Mouse (Mus musculus) E14TG2a.4 (cell line): ENCODE measurements at regions not wholly inside any gene's neighbourhood (a gene's known extent, or its start where the extent isn't known, plus 50 kb on each side); places are given as distances from the start of the nearest gene placed in this dataset.

ENCODE experiments used
- CTCF ChIP-seq: conservative IDR thresholded peaks from 2 replicates; pipeline ENCODE4 v1.5.1; 2014; ENCODE audit warnings: low read length
- NANOG ChIP-seq: IDR thresholded peaks from 2 replicates; pipeline ENCODE4 v1.6.1; 2014; ENCODE audit warnings: borderline replicate concordance, low read length, mixed read lengths
- POU5F1 ChIP-seq: IDR thresholded peaks from 2 replicates; pipeline ENCODE4 v1.6.1; 2014; ENCODE audit warnings: low read length, borderline replicate concordance

- TF ChIP-seq CTCF (no peak), POU5F1 (no peak), NANOG (no peak)
Measured at GRCm38 (mm10) chr2:148210813-148211212, 164.0 kb upstream of the Foxa2 start.
